Mouse (Mus musculus) testis, adult 2 months (tissue): ENCODE measurements around the gene Ahcyl2.

Experiments used
- CTCF ChIP-seq: fragments of 200-500 bp; IDR thresholded peaks from 2 replicates; pipeline ENCODE4 v1.5.1; 2012; ENCODE audit warnings: low read depth, mild to moderate bottlenecking, inconsistent platforms, low read length, moderate library complexity; ENCODE audit not compliant: control insufficient read depth, insufficient read depth, insufficient replicate concordance
- POLR2A ChIP-seq: fragments of 200-500 bp; IDR thresholded peaks from 2 replicates; pipeline ENCODE4 v1.6.1; 2012; ENCODE audit warnings: low read depth, mild to moderate bottlenecking, inconsistent platforms, low read length, moderate library complexity; ENCODE audit not compliant: control insufficient read depth

- TF ChIP-seq CTCF (no peak), POLR2A (no peak)
Observed at GRCm38 (mm10) chr6:29728035-29728434, 39.8 kb upstream of the Ahcyl2 start.
